Mouse (Mus musculus) limb, embryonic 11.5 days (tissue): ENCODE measurements around the gene Inpp4b. TPM values are rescaled to one million over a fixed set of nuclear protein-coding genes. Genes with fewer than 3 reads are reported as not detected.

Experiments
- ATAC-seq: fragments of 200-750 bp; cut with Nextera tagmentation; 2 replicates; pipeline ENCODE4 v1.8.0; 2017; ENCODE audit warnings: low read depth; ENCODE audit not compliant: insufficient number of reproducible peaks, low FRiP score, low TSS enrichment
- DNase-seq: peaks from one replicate; pipeline ENCODE4 v3.0.0-alpha.2; 2015; ENCODE audit warnings: low spot score
- H3K27ac ChIP-seq: fragments of 300-500 bp; sonication (generic); replicated peaks from 2 replicates; pipeline ENCODE4 v1.5.1; 2014; ENCODE audit warnings: low read depth, mild to moderate bottlenecking, low read length
- H3K27me3 ChIP-seq: fragments of 300-500 bp; sonication (generic); 2 replicates; pipeline ENCODE4 v1.6.1; 2014; ENCODE audit warnings: mild to moderate bottlenecking, low read length, mixed read lengths; ENCODE audit not compliant: control insufficient read depth, insufficient read depth
- H3K36me3 ChIP-seq: fragments of 300-500 bp; sonication (generic); 2 replicates; pipeline ENCODE4 v1.6.1; 2014; ENCODE audit warnings: mild to moderate bottlenecking, low read length, moderate library complexity, mixed read lengths; ENCODE audit not compliant: control insufficient read depth, insufficient read depth
- H3K4me1 ChIP-seq: fragments of 300-500 bp; sonication (generic); 2 replicates; pipeline ENCODE4 v1.6.1; 2014; ENCODE audit warnings: low read length, mixed read lengths; ENCODE audit not compliant: control insufficient read depth, insufficient read depth
- H3K4me2 ChIP-seq: fragments of 300-500 bp; sonication (generic); 2 replicates; pipeline ENCODE4 v1.6.1; 2014; ENCODE audit warnings: low read depth, mild to moderate bottlenecking, moderate library complexity; ENCODE audit not compliant: severe bottlenecking
- H3K4me3 ChIP-seq: fragments of 300-500 bp; sonication (generic); 2 replicates; pipeline ENCODE4 v1.5.1; 2014; ENCODE audit warnings: low read depth, low read length
- H3K9ac ChIP-seq: fragments of 300-500 bp; sonication (generic); 2 replicates; pipeline ENCODE4 v1.6.1; 2014; ENCODE audit warnings: mild to moderate bottlenecking, low read length
- H3K9me3 ChIP-seq: fragments of 300-500 bp; sonication (generic); 2 replicates; pipeline ENCODE4 v1.6.1; 2016; ENCODE audit warnings: low read length; ENCODE audit not compliant: control insufficient read depth
- WGBS: fragments of 180-500 bp; shearing (Covaris S2); extraction: QIAGEN DNeasy Blood & Tissue Kit; methylation state at CpG from one replicate; pipeline ENCODE4 v1.1.7; 2014; 5-methylcytosine and 5-hydroxymethylcytosine counted together
- polyA plus RNA-seq: library from polyadenylated mRNA; unstranded; fragments of >200 nt; fragmentation: Nextera tagmentation; extraction: Ambion mirVana; gene quantifications from 2 replicates; pipeline ENCODE4 v1.2.1, GENCODE M21; 2014

The Inpp4b gene
- polyA plus RNA-seq, 1 experiment from 2014 or later: 8.8 TPM

GRCm38 (mm10) chr8:81635912-81636583 is 293.7 kb downstream of the Inpp4b start:
- no peak for ATAC-seq
- no peak overlapping the region for H3K9ac ChIP-seq
- DNase-seq: no peak
- H3K27ac ChIP-seq: no peak overlapping the region
- H3K9me3 ChIP-seq: no peaks in the 10 kb centered on the region
- H3K4me2 ChIP-seq: no peak overlapping the region
- H3K36me3 ChIP-seq: no peaks in the 10 kb centered on the region
- no peaks in the 10 kb centered on the region for H3K4me1 ChIP-seq
- no peaks in the 10 kb centered on the region for H3K27me3 ChIP-seq
- WGBS: 85% methylated on average over 2 of the region's 2 CpGs
- no peak overlapping the region for H3K4me3 ChIP-seq

GRCm38 (mm10) chr8:81638478-81638877 is 296.1 kb downstream of the Inpp4b start:
- DNase-seq: no peak
- Histone ChIP-seq H3K36me3 (no peaks in the 10 kb centered on the region), H3K4me2 (no peak overlapping the region), H3K27ac (no peak overlapping the region), H3K9ac (no peak overlapping the region), H3K9me3 (no peaks in the 10 kb centered on the region), H3K4me1 (no peaks in the 10 kb centered on the region), H3K4me3 (no peak overlapping the region), H3K27me3 (no peaks in the 10 kb centered on the region)
- no peak for ATAC-seq
- 85% methylated on average over 3 of the region's 3 CpGs for WGBS

GRCm38 (mm10) chr8:81639820-81640219 is 297.5 kb downstream of the Inpp4b start:
- no peak overlapping the region for H3K4me3 ChIP-seq
- H3K27ac ChIP-seq: no peak overlapping the region
- peak; percentile 34 for DNase-seq
- H3K27me3 ChIP-seq: no peaks in the 10 kb centered on the region
- 28% methylated on average over 4 of the region's 4 CpGs for WGBS
- no peak overlapping the region for H3K4me2 ChIP-seq
- H3K36me3 ChIP-seq: no peaks in the 10 kb centered on the region
- H3K4me1 ChIP-seq: no peaks in the 10 kb centered on the region
- H3K9me3 ChIP-seq: no peaks in the 10 kb centered on the region
- H3K9ac ChIP-seq: no peak overlapping the region
- peak; percentile 60; the same call in 1 of the 2 replicates for ATAC-seq

DNA sequence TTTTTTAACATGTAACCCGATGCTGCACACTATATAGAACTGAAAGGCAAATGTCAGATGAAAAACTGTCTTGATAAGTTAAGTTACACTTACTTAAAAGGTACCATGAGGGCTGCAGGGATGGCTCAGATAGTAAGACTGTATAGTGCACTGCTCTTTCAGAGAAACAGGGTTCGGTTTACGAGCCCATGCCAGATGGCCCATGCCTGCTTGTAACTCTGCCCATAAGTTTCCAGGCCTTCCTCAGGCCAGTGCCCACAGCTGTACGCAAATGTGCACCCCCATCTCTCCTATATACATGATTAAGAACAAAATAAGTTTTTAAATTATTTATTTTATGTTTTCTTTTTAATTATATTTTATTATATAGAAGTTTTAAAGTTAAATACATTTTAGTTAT is 300.7 kb downstream of the Inpp4b start:
- Histone ChIP-seq H3K9me3 (no peaks in the 10 kb centered on the region), H3K4me2 (no peak overlapping the region), H3K27me3 (no peaks in the 10 kb centered on the region), H3K4me1 (no peaks in the 10 kb centered on the region), H3K4me3 (no peak overlapping the region), H3K9ac (no peak overlapping the region), H3K27ac (no peak overlapping the region), H3K36me3 (no peaks in the 10 kb centered on the region)
- ATAC-seq (peak; percentile 72), DNase-seq (peak; percentile 60)
- WGBS: 61% methylated on average over 4 of the region's 4 CpGs

GRCm38 (mm10) chr8:81692167-81692566 is 349.8 kb downstream of the Inpp4b start:
- Histone ChIP-seq H3K36me3 (no peaks in the 10 kb centered on the region), H3K27ac (no peak overlapping the region), H3K4me2 (no peak overlapping the region), H3K4me1 (no peaks in the 10 kb centered on the region), H3K27me3 (no peaks in the 10 kb centered on the region), H3K9ac (no peak overlapping the region), H3K4me3 (no peak overlapping the region), H3K9me3 (no peaks in the 10 kb centered on the region)
- DNase-seq (no peak), ATAC-seq (no peak)

- Histone ChIP-seq H3K4me1 (no peaks in the 10 kb centered on the region), H3K36me3 (no peaks in the 10 kb centered on the region), H3K27me3 (no peaks in the 10 kb centered on the region), H3K9ac (no peak overlapping the region), H3K4me3 (no peak overlapping the region), H3K9me3 (no peaks in the 10 kb centered on the region), H3K4me2 (no peak overlapping the region), H3K27ac (no peak overlapping the region)
- no peak for ATAC-seq
- DNase-seq: no peak
- 25% methylated on average over 2 of the region's 2 CpGs for WGBS
Measured at GRCm38 (mm10) chr8:81694893-81695292, 352.5 kb downstream of the Inpp4b start.

DNA sequence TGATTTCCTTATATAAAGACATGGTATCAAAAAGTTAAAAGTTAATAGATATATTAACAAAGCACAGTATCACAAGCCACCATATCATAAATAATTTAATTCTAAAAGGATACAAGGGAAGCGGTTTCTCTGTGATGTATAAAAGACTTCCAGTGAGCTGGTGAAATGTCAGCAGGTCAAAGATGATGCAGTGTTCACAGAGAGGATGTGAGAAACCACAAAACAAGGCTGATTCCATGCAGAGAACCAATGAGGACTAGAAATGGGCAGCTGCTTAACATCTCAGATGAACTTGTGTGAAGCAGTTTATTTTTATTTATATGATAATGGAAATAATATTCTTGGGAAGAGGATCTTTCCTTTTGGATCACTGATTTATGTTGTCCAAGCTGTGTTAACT is 359.7 kb downstream of the Inpp4b start:
- Histone ChIP-seq H3K27me3 (no peaks in the 10 kb centered on the region), H3K4me1 (no peaks in the 10 kb centered on the region), H3K4me3 (no peak overlapping the region), H3K27ac (no peak overlapping the region), H3K9ac (no peak overlapping the region), H3K4me2 (no peak overlapping the region), H3K36me3 (no peaks in the 10 kb centered on the region), H3K9me3 (no peaks in the 10 kb centered on the region)
- DNase-seq: no peak
- WGBS: 92% methylated on average over 1 of the region's 1 CpGs
- no peak for ATAC-seq

DNA sequence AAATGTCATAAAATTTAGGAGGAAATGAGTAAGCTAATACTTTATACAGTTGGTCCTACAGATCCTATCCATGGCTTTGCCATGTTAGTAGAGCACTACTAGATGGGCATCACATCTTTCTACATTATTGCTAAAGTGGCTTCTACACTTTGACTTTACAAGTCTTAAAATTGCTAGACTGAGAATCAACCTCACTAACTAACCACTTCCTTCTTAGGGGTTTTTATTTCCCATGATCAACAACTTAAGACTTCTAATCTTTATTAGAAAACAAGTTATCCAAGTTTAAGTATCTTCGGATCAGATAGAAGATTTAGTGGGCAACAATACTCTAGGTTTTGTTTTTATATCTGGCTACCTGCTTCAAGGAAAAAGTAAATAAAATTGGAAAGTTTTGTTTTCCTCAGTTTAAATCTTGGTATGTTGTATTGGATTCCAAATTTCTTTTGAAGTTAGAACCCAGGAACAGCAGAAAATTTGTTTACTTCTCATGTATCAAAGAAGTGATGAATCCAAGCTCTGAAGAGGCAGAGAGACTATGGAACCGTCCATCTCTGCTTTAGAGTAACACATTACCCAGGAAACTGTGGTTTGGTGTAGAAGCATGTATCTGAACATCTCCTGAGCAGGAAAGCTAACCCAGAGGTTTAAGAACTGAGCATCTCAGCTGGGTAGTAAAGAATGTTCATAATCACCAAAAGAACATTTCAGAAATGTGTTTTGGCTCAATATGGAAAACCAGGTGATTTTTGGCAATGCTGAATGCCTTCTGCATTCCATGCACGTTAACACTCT is 361.4 kb downstream of the Inpp4b start:
- H3K9ac ChIP-seq: no peak overlapping the region
- no peak overlapping the region for H3K4me2 ChIP-seq
- DNase-seq (no peak), ATAC-seq (no peak)
- H3K4me3 ChIP-seq: no peak overlapping the region
- no peaks in the 10 kb centered on the region for H3K9me3 ChIP-seq
- no peaks in the 10 kb centered on the region for H3K27me3 ChIP-seq
- WGBS: 78% methylated on average over 3 of the region's 3 CpGs
- H3K36me3 ChIP-seq: no peaks in the 10 kb centered on the region
- no peaks in the 10 kb centered on the region for H3K4me1 ChIP-seq
- no peak overlapping the region for H3K27ac ChIP-seq
